Mouse (Mus musculus) heart, postnatal 14 days (tissue): ENCODE measurements at regions not wholly inside any gene's neighbourhood (a gene's known extent, or its start where the extent isn't known, plus 50 kb on each side); places are given as distances from the start of the nearest gene placed in this dataset.

Experiments used
- DNase-seq, 2 experiments: peaks; one replicate each; pipeline ENCODE4 v3.0.0; 2021 to 2022
- intact Hi-C: fragments of 180-260 bp; cut with DNase I; formaldehyde crosslinking; loops from one replicate; pipeline ENCODE4 v1.15.1; 2025
- microRNA-seq, 2 experiments: library from miRNA; unstranded; fragments of <30 nt; microRNA quantifications; one replicate each; pipeline ENCODE4 v1.2.0; 2021 to 2022

DNA sequence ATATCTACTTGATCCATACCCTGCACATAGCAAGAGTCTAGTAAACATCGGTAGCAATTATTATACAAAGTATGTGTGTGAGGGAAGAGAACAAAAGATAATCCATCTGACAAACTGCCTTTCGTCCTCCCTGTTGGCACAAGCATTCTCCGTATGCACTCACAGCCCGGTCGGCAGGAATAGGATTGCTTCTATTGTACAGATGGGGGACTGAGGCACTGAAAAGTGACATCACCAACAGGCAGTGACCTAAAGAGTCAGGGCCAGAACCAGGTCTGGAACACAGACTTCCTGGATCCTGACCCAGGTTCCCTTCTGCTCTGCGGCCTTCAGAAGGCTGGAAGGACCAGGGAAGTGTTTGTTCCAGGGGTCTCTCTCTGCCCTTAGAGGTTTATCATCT, 69.3 kb upstream of the Prox1 start:
- no peak for DNase-seq
- intact Hi-C loops = no loop called here

DNA sequence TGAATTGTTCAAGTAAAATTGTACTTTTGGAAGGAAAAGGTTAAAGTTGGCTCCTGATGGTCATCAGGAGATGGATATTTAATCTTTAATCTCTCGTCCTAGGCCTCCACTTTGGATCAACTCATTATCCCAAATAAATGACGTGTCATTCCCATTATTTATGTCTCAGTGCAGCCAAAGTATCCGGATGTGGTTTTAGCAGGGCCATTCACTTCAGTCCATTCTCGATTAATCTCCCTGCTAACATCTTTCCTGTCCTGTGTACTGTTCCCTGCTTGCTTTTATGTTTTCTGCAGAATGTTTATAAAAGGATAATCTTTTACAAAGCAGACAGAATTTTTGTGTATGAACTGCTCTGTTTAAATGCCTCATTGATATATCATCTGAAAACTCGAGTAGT, 60.4 kb upstream of the Prox1 start:
- no peak for DNase-seq
- intact Hi-C loops = no loop called here

GRCm38 (mm10) chr1:190220417-190220816, 49.9 kb upstream of the Prox1 start:
- DNase-seq = no peak

More at GRCm38 (mm10) chr1:190220417-190220816, 49.9 kb upstream of the Prox1 start:
- intact Hi-C loops = no loop called here

Small RNAs in the stretch of these regions (microRNA-seq; reads per million reads assigned to microRNA genes)
- 0 reads per million in 2 experiments for gene Gm47294
